Mouse (Mus musculus) left cerebral cortex, adult 18-20 months (tissue): Measurements from ENCODE around the gene Irs2. TPM values are rescaled to one million over a fixed set of nuclear protein-coding genes. Genes with fewer than 3 reads are reported as not detected.

Experiments
- DNase-seq, 2 experiments: peaks; one replicate each; pipeline ENCODE4 v3.0.0; 2021 to 2022; ENCODE audit warnings: low spot score in 2 of 2, mixed read lengths in 1 of 2
- total RNA-seq, 2 experiments: library from RNA; stranded (reverse); gene quantifications; 2 replicates each; pipeline ENCODE4 v1.2.3; 2021

The Irs2 gene
- total RNA-seq, 2 experiments from 2014 or later, result 64.4 to 93.4 TPM

DNA sequence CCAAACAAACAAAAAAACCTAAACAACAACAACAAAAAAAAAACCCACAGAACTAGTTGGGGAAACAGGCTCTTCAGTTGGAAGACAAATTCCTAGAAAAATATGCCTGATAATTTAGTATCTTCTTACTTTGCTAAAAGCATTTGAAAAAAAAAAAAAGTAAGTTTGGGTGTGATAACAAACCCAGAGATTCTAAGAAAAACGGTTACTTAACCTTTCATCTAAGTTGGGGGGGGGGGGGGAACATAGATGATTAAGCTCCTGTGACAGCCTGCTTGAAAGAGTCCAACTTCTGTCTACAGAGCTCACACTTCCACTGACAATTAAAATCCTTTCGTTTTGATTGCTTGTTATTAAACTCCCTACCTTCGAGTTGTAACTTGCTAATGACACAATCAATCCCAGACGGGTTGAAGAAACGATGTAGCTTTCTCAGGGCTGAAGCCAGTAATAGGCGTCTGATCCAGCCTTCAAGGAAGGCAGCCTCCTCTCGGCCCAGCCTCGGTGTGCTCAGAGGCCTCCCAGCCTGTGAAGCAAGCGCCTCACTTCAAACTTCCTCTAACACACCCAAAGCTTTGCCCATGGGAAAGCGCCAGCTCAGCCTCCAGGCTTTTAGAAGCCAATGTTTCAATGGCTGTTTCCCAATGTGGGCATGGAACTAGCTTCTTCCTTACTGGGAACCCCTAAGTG, 17.7 kb downstream of the Irs2 start:
- DNase-seq, result no peak

DNA sequence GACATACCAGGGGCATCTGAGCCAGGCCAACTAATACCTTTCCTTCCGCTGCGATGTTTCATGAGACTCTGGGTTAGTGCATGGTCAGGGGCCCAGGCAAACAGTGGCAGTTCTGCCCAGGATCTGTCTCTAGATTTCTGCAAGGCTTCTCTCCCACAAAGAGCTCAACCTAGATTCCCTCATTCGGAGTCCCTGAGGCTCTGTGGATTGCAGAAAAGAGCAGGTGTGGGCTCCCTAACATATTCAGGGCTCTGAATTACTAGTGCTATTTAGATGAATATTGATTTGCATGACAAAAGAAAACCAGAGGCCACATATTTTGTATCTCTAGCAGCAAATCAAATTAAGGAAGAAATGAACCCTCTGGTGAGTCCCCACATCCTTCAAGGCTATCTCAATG, 18.3 kb downstream of the Irs2 start:
- no peak for DNase-seq

DNA sequence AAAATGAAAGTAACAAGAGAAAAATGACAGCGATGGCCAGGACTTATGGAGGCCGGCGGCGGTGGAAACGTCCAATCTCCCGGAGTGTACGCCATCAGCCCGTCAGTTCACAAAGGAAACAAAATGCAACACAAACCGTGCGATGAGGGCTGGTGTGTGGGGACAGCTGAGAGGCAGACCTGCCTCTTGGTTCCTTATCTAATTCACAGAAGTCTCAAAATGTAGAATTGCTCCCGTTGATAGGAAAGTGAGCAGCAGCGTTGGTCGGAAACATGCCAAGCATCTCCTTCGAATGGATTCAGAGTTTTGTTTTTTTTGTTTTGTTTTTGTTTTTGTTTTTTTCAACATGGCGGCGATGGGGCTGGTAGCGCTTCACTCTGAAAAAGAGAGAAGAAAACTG, 21.6 kb downstream of the Irs2 start:
- no peak for DNase-seq

DNA sequence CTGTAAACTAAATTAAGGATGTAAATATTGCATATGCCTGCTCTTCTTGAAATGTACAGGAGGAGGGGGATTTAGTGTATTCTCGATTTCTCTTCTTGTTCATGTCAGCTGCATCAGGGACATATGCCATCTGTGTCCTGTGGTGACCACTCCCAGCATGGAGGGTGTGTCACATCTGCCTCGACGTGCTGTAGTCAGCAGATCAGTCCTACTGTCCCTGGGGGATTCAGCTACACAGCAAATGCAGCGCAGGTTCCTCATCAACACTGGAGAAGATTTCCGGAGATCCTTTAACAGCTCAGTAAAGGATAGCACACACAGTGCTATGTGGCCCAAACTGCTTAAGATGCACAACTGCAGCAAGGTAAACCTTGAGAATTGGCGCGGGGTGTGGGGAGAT, 23.2 kb downstream of the Irs2 start:
- DNase-seq, result no peak

DNA sequence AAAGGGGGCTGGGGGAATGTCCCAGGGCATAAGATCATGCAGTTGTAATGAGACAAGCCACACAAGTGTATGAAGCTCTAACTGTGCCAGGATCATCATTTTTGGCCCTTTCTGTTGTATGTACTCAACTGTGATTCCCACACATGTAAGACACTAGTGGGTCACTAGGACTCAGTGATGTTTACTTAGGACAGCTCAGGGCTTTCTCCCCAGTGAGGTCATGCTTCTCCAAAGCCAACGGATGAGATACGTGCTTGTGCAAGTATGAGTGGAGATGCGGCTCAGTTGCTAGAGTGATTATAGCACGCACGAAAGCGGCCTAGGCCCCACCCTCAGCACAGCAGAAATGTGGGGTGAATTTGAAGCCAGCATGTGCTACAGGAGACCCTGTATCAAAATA, 27.4 kb downstream of the Irs2 start:
- no peak for DNase-seq

DNA sequence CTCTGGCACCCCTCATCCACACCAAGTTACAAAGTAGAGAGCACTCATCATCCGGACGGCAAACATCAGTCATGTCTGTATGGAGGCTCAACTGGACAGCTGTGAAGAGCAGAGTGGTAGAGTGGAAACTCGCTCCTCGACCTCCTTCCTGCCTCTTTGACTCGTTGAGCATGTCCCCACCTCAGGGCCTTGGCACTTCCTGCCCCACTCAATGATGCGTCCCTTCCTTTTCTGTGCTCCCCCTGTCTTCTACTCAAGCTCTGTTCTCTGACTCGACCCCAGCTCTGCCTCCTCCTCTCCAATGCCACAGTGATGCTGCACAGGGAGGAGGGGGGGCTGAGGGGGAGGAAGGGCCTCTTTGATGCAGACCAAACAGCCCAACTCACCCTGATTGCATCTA, 28.3 kb downstream of the Irs2 start:
- DNase-seq, result no peak

DNA sequence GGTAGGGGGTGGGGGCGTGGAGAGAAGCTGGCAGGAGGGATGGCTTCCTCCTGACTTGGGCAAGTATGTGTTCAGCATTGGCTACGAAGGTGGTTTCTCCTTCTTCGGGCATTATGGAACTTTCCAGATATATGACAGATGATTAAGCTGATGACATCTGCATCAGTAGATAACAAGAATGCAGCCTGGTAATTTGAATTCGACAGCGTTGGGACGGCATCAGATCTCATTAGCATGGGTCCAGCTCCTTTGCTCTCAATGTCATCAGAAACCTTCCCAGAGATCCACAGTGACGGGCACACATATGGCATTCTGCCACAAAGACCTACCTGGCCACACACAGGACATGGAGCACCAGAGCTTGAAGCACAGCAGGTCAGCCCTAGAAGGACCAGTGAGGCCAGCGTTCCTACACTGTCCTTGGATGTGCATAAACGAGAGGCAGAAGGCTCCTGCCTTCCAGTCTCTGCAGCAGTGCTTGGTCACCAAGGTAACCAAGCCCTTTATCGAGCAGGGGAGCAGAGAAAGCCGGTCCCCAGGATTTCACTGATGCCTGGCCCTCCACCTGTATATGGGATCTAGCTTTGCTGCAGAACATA, 29.0 kb downstream of the Irs2 start:
- DNase-seq, result no peak

DNA sequence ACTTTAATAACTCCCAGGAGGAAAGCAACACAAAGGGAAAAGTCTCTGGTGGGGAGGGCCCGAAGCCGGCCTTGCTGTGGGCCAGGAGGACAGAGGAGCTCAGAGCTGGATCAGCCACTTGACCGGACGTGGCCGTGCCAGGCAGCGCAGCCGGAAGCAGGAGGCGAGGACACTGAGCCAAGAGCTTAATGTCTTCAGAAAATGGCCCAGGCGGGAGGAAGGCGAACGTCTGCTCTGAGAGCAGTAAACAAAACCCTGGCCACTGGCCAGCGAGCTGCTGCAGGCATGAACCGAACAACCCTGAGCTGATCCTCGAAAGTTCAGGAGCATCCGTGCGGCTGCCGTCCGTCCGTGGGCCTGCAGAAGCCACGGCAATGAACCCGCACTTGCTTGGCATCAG, 29.9 kb downstream of the Irs2 start:
- peak in 1 of 2 experiments; percentile 47 for DNase-seq

DNA sequence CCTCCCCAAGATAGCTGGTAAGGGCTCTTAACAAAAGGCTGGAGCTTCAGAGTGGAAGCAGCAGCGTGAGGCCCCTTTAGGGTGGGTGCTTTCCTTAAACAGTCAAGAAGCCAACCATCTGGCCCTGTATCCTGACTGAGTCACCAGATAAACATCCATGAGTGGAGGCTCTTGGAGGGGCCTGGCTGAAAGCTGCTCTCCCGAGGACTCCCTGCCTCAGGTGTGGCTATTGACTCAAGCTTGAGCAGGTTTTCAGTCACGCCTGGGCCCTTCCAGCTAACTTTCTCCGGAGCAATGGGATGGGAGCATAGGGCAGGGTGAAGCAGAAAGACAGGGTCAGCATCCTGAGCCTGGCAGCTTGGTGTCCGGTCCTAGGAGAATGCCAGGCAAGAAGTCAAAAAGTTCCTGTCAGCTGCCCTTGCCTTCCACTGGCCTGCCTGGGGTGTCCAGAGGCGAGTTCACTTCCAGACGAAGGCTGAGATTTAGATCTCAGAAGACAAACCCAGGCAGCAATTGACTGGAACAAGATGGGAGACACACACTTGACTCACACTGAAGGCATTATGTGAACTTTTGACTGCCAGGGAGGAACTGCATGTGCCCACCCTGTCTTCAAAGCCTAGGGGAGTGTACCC, 30.4 kb downstream of the Irs2 start:
- DNase-seq, result no peak

DNA sequence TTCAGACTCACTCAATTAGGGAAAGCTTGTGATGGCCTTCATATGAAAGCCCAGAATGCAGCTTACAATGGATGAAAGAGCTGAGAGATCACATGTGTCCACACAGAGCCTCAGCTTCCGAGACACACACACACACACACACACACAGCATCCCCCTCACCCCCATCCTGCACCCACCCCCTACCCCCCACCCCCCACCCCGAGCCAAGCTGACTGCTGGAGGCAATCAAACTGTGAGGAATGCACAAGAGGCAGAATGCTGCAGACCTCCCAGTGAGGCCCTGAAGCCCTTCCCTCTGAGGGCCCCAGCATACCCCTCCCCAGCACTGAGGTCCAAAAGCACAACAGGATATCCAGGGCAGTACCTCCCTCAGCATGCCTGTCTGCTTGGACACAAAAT, 33.6 kb downstream of the Irs2 start:
- DNase-seq, result no peak

DNA sequence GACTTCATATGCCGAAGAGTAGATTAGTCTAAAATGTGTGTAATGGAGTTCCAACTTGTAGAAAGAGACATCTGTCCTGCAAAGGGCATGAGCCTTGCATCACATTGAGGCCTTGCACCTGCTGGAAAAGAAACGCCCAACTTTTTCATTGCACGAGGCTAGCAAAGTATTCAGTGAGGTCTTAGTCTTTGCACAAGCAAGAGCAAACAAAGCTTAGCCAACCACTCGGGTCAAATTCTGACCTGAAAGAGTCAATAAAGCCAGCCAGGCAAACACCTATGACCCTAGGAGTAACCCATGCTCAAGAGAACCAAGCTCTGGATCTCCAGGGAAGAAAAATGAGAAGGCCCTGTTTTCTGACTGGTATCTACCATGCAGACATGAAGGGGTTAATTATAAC, 34.1 kb downstream of the Irs2 start:
- no peak for DNase-seq

DNA sequence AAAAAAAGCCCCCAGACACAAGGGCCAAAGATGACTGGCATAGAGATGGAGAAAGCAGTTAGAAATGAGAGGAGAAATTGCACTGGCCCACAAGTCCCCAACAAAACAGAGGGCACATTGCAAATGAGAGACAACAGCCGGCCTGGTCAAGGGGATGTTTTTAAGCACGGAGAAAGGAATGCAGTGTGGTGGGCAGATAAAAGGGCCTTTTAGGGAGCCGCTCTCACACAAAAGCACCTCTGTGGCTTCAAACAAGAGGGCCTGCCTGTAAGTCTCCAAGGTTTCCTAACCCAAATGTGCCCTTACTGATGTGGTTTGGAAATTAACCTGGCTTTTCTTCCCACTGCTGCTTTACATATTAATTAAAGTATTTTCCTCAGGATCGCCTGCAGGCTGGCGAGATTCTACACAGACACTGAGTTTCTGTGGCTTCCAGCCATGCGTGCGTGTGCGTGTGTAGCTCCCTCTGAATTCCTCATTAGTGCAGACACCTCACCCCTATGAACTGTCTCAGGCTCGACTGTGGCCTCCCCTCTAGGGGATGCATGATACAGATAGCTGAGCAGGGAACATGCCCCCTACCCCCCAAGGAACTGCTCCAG, 35.3 kb downstream of the Irs2 start:
- DNase-seq, result no peak

DNA sequence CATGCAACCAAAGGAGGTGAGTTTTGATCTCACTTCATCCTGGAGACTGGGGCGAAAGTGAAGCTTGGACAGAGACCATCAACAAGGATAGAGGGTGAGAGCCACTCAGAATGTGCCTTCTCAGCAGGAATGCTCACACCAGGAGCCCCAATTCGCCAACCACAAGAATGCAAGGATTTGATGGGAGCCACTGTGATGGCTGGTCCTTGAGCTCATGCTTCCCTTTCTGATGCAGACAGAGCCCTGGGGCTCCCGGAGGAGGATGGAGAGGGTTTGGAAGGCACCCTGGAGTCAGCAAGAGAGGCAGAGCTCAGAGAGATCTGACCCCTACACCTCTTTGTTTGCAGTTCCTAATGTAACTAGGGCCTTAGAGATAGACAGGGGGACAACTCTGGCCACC, 36.3 kb downstream of the Irs2 start:
- no peak for DNase-seq

DNA sequence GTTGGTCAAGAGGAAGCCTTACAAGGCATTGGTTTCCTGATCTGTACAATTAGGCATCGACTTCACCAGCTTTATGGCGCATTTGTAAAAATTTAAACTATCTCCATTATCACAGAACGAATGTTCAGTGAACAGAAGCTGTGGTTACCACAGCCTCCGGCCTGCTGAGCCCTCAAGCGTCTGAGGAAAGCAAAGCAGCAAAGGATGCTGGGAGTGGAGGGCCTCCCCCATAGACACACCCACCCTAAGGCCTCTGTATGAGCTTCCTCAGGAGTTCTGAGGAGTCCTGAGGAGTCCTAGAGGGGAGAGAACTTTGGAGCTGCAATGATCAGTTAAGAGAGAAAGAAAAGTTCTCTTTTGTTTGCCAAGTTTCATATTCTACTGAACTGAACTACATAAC, 36.7 kb downstream of the Irs2 start:
- DNase-seq, result no peak

DNA sequence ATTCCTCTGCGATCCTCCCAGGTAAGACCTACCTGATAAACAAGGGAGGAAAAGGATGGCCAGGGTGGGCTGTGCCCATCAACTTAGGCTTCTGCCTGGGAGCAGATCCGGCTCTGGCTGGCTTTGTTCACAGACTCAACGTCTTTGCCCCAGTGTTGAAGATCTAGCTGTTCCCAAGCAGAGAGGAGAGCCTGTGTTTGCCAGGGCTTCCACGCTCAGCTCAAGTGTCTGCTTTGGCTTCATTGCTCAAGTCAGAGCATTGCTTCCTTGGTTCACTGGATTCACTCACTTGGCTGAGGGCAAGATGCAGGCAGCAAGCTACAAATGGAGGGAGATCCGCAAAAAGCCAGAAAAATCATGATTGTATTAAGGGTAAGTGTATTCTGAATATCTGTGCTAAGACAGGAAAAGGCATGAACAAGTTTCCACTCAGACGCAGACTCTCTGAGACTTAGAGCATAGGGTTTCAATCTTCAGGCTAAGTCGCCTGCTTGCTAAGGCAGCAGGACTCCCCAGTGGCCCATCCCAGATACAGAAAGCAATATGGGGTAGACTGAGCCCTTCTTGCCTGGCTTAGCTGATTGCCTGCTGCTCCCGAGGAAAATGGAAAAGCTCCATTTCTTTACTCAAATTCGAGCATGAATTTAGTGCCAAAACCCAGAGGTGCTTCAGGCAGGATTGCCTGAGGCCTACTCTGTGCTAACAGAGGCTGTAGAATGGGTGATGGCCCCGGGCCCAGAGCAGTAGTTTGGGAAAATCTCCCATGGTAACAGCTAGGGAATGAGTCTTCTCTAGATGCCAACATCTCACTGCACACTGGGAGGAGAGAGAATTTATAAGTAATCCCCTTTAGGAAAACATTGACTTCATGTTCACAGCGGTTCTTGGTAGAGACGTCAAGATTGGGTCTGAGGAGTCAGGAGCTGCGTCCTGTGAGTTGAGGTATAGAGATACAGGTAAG, 37.5 kb downstream of the Irs2 start:
- no peak for DNase-seq

DNA sequence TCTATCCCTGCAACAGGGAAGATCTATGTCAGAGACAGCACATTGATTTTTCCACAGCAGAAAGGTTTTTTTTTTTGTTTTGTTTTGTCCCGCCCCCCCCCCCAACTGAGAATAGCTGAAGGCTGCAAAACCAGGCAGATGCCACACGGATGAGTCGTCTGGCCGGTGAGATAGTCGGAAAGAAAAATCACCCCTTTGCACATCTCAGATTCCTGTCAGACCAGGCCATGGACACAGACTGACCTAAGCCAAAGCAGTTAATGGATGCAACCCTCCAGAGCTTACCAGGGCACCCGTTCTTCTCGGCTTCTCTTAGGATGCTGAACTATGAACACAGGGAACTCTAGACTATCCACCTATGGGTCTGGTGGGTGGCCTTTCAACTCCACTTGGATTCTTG, 39.6 kb downstream of the Irs2 start:
- DNase-seq, result no peak

DNA sequence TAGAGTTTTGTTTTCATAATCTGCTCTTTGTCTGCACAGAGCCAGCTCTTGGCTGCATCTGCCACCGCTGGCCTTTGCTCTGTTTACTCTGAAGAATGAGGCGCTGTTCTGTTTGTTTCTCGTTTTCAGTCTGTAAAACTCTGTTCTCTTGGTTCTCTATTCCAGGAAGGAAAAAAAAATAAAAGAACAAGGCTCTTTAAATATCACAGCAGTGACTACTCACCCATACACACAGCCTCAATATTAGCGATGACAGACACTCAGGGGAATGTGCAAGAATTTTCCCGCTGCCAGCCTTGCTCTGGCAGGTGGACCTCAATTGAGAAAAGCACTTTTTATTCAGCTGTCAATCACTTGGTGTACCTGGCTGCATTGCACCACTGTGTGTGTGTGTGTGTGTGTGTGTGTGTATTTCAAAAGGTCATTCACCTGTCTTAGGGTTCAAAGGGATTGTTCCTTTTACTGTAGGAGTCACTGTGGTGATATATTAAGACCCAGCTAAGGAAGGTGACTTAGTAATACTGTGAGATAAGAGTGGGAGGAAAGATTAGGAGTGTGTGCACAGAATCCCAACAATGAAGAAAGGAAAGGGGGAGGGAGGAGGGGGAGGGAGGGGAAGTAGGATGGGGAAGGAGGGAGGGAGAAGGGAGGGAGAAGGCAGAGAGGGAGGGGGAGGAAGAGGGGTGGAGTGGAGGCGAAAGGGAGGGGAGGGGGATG, 42.7 kb downstream of the Irs2 start:
- DNase-seq, result no peak

DNA sequence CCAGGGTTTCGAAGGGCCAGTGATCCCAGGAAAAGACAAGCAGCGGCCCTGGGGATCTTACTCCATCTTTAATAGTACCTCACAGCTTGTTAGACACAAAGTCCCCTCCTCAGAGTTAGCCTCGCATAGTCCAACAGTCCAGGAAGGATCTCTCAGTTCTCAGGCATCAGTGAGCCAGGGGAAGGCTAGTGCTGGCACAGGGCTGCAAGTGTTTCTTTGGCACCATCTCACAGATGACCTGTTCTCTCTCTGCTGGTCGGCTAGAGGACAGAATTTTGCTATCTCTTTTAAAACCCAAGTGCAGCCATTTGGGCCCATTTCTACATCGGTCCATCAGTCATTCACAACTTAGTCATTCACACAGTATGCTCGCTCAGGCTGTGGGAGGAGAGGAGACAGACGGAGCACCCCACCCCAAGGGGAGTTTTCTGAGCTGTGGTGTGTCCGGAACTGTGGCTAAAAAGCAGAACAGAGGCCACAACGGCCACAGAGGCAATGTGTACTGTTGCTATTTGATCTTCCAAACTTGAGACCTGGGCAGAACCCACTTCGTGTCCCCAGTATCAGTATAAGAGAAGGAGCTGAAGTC, 43.7 kb downstream of the Irs2 start:
- DNase-seq, result no peak

DNA sequence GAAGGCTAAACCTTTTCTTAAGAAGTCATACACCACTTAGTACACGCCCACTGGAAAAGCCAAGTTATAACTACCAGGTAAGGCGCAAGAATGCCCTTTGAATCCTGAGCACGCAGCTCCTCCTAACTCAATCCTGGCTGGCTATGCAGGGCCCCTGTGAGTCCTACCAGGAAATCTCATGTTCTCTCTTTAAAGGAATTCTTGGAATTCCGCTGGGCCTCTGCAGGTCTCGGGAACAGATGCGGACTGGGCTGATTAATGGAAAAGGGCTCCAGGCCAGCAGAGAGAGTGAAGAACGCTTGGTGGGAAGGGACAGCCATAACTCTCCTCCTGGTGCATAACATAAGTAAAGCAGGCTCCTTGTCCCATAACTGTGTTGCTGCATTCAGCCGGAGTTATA, 46.3 kb downstream of the Irs2 start:
- DNase-seq, result no peak

DNA sequence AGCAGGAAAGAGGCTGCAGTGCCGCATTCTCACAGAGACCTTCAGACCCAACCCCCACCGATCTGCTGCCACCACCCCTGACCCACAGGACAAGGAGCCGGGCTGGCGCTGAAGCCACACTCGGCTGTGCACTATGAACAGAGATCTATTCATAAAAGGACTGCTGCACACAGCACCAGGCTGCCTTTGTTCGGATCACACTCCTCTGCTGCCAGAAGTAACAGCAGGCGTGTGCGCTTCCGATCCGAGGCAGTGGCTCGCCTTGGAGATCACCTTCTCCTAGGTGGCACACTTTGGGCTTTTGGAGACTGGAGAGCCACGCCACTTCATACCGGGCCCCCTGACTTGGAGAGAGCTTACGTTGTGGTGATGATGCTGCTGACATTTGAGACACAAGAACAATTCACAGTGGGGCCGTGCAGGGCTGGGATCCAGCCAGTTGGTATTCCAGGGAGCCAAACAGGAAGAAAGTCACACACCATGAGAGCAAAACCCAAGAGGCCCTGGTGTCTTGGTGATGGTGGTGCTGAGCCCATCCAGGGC, 47.9 kb downstream of the Irs2 start:
- no peak for DNase-seq
